Mouse (Mus musculus): ENCODE results near the gene Gpi1.
"Not testable (repeated sequence)": the region's sequence is repeated elsewhere in the genome, so short reads cannot be mapped to it uniquely, and the experiment has no call there.

Gene Gpi1

GRCm38 (mm10) chr7:34189376-34189989, 40.7 kb downstream of the Gpi1 start:
- DNase-seq (ENCODE audit: low spot score in 2 of 2) = peak in 1 of 2 experiments; percentile 39

GRCm38 (mm10) chr7:34183794-34184193, 46.3 kb downstream of the Gpi1 start:
- no peak for DNase-seq (ENCODE audit: low spot score in 2 of 2)

GRCm38 (mm10) chr7:34183356-34183755, 46.8 kb downstream of the Gpi1 start:
- DNase-seq (ENCODE audit: low spot score in 2 of 2) = no peak

GRCm38 (mm10) chr7:34176241-34176640, 53.9 kb downstream of the Gpi1 start:
- not testable (repeated sequence) for DNase-seq (ENCODE audit: low spot score in 2 of 2)

GRCm38 (mm10) chr7:34172251-34172650, 57.9 kb downstream of the Gpi1 start:
- DNase-seq (ENCODE audit: low spot score in 2 of 2) = no peak

GRCm38 (mm10) chr7:34169454-34169853, 60.7 kb downstream of the Gpi1 start, which contains the start of gene Uba2:
Gene Uba2, minus strand, starts transcription at chr7:34169599.
- DNase-seq (ENCODE audit: low spot score in 2 of 2) = no peak

GRCm38 (mm10) chr7:34168470-34169251, 61.5 kb downstream of the Gpi1 start:
- DNase-seq (ENCODE audit: low spot score in 2 of 2) = peak; percentile 87 to 94

- no peak for DNase-seq (ENCODE audit: low spot score in 2 of 2)
Observed at GRCm38 (mm10) chr7:34167766-34168469, 62.2 kb downstream of the Gpi1 start.

GRCm38 (mm10) chr7:34166850-34167249, 63.3 kb downstream of the Gpi1 start:
- peak; percentile 50 to 77 for DNase-seq (ENCODE audit: low spot score in 2 of 2)

GRCm38 (mm10) chr7:34165999-34166398, 64.1 kb downstream of the Gpi1 start:
- DNase-seq (ENCODE audit: low spot score in 2 of 2) = no peak

- DNase-seq (ENCODE audit: low spot score in 2 of 2) = no peak
Observed at GRCm38 (mm10) chr7:34164671-34165070, 65.5 kb downstream of the Gpi1 start.

GRCm38 (mm10) chr7:34159167-34159566, 71.0 kb downstream of the Gpi1 start:
- DNase-seq (ENCODE audit: low spot score in 2 of 2) = no peak

- DNase-seq (ENCODE audit: low spot score in 2 of 2) = no peak
Observed at GRCm38 (mm10) chr7:34157994-34158393, 72.1 kb downstream of the Gpi1 start.
